Mouse (Mus musculus): ENCODE measurements at regions not wholly inside any gene's neighbourhood (a gene's known extent, or its start where the extent isn't known, plus 50 kb on each side); places are given as distances from the start of the nearest gene placed in this dataset.
"Not testable (repeated sequence)": the region's sequence is repeated elsewhere in the genome, so short reads cannot be mapped to it uniquely, and the experiment has no call there.

DNA sequence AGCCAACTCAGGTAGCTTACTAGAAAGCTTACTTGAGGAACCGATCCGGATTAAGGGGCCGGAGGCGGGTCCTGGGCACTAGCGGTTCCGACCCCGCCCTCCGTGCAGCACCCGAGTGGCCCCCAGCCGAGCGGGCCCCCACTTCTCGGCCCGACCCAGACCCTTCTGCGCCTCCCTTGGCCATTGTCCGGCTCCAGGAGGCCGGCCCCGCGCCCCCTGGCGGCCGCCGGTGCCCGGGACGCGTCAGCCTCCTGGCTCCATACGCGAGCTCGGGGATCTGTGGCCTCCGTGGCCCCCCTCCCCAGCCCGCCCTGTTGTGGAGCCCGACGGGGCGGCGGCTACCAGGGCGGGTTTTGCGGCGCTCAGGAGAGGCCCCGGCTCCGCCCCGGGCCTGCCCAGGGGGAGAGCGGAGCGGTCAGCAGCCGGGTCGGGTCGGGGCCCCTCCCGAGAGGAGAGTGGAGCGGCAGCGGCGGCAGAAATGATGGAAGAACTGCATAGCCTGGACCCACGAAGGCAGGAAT lies 94.3 kb upstream of the Zfp986 start:
- DNase-seq = peak; percentile 9

DNA sequence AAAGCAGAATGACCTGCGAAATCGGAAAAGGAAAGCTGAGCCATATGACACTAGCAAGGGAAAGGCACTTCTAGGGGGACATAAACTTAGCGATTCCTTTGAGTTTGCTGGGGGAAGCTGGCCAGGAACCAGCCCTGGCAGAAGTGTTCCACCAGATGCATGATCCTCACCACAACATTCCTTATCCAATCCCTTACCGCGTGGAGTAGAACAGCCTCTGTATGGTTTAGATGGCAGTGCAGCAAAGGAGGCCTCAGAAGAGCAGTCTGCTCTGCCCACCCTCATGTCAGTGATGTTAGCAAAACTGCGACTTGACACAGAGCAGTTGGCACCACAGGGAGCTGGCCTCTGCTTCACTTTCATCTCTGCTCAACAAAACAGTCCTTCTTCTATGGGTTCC lies 93.7 kb upstream of the Zfp986 start:
- not testable (repeated sequence) for DNase-seq

DNA sequence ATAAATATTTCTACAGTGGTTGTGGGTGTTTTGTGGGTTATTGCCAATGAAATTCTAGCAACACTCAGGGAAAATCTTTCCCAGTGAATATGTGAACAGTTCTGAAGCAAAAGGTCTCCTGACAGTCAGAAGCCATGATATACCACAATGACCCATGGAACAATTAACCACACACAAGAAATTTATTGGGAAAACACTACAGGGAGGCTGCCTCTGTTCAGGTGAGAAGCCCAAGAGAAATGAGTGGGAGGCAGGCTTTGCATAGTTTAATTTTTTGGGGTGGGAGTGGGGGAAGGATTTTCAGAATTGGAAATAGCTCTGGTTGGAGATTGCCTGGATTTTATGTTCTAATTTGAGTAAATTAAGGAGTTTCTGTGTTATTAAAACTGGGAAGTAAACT lies 92.1 kb upstream of the Zfp986 start:
- DNase-seq = not testable (repeated sequence)

DNA sequence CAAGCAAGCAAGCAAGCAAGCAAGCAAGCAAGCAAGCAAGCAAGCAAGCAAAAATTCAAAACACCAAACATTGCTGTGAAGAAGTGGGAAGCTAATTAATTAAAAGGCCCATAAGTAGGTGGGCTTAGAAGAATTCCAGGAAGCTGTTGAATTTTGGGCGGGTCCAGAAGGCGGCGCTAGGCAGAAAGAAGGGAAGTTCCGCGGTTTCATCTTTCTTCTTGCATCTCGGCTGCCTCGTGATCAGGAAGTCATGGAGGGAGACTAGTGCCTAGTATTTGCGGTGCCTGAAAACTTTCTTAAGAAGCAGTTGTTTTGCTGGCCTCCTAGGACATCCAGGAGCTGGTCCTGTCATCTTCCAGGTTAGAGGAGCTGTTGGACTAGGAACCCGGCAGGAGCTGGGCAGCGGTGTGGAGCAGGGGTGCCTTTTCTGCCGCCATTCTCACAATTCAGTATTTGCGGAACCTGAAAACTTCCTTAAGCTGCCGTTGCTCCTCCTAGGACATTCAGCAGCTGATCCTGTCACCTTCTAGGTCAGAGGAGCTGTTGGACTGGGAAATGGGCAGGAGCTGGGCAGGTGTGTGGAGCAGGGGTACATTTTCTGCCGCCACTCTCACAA lies 87.2 kb upstream of the Zfp986 start:
- not testable (repeated sequence) for DNase-seq

DNA sequence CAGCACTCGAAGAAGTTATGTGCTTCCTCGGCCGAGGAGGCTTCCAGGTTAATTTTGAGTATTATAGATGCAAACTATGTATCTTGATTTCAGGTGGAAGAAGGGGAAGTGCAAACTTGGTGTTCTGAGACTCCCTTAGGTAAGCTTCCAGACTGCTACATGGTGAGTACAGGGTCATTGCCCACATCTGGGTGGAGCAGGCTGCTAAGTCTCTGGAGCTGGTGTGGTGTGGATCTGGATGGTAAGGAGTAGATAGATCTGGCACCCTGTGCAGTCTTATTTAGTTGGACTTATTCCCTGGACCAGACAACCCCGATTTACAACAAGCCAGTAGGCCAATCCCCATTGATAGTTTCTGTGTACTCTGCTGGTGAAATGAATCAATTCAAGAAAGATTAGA lies 53.9 kb upstream of the Zfp986 start:
- not testable (repeated sequence) for DNase-seq
